Mouse (Mus musculus): Measurements from ENCODE around the gene Nckap5.

DNA sequence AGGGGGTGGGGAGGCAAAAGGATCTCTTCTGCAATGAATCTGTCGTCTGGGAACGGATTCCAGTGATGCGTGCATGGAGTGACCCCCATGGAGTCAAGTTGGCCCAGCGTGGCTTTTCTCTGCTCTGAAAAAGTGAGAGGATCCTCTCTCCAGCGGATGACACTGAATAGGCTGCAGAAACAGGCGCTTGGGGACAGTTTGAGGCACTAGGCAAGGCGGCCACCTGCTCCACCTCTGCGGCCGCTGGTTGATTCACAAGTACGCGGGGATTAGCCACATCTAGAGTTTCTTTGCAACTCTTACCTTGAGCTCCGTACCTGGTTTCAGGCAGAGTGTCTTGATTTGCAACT, 92.3 kb downstream of the Nckap5 start:
- TF ChIP-seq CTCF (IDR thresholded peaks at IDR 0.05; ENCODE audit: low read depth, low read length): no peak
- TF ChIP-seq POLR2A (IDR thresholded peaks at IDR 0.05; ENCODE audit: insufficient read depth, low read length): no peak
- TF ChIP-seq EP300 (IDR thresholded peaks at IDR 0.05; ENCODE audit: insufficient read depth, low read depth, low read length): no peak

Measured in ES-Bruce4 (cell line).